Mouse (Mus musculus) embryonic facial prominence, embryonic 14.5 days (tissue): ENCODE measurements around the gene Cwf19l1. TPM values are rescaled to one million over a fixed set of nuclear protein-coding genes. Genes with fewer than 3 reads are reported as not detected.

Experiments
- ATAC-seq: fragments of 200-750 bp; cut with Nextera tagmentation; 2 replicates; pipeline ENCODE4 v1.8.0; 2017; ENCODE audit warnings: low read depth, moderate number of reproducible peaks, moderate TSS enrichment
- DNase-seq: peaks from one replicate; pipeline ENCODE4 v3.0.0-alpha.2; 2015; ENCODE audit warnings: low spot score
- H3K27ac ChIP-seq: fragments of 300-500 bp; sonication (generic); replicated peaks from 2 replicates; pipeline ENCODE4 v1.5.1; 2014; ENCODE audit warnings: low read depth, mild to moderate bottlenecking, low read length, moderate library complexity
- H3K27me3 ChIP-seq: fragments of 300-500 bp; sonication (generic); replicated peaks from 2 replicates; pipeline ENCODE4 v1.6.1; 2014; ENCODE audit warnings: low read length; ENCODE audit not compliant: control insufficient read depth, insufficient read depth
- H3K36me3 ChIP-seq: fragments of 300-500 bp; sonication (generic); 2 replicates; pipeline ENCODE4 v1.6.1; 2014; ENCODE audit warnings: low read length, mixed read lengths; ENCODE audit not compliant: control insufficient read depth, insufficient read depth
- H3K4me1 ChIP-seq: fragments of 300-500 bp; sonication (generic); 2 replicates; pipeline ENCODE4 v1.6.1; 2014; ENCODE audit warnings: antibody characterized with exemption, low read length; ENCODE audit not compliant: control insufficient read depth, insufficient read depth
- H3K4me2 ChIP-seq: fragments of 300-500 bp; sonication (generic); 2 replicates; pipeline ENCODE4 v1.6.1; 2014; ENCODE audit warnings: low read depth, mild to moderate bottlenecking, low read length, moderate library complexity, mixed read lengths
- H3K4me3 ChIP-seq: fragments of 300-500 bp; sonication (generic); 2 replicates; pipeline ENCODE4 v1.5.1; 2014; ENCODE audit warnings: low read depth, mild to moderate bottlenecking, low read length
- H3K9ac ChIP-seq: fragments of 300-500 bp; sonication (generic); 2 replicates; pipeline ENCODE4 v1.6.1; 2014; ENCODE audit warnings: low read depth, mild to moderate bottlenecking, low read length, moderate library complexity, mixed read lengths
- H3K9me3 ChIP-seq: fragments of 300-500 bp; sonication (generic); 2 replicates; pipeline ENCODE4 v1.6.1; 2016; ENCODE audit warnings: low read length; ENCODE audit not compliant: control insufficient read depth
- WGBS: fragments of 180-500 bp; shearing (Covaris S2); extraction: QIAGEN DNeasy Blood & Tissue Kit; methylation state at CpG from one replicate; pipeline ENCODE4 v1.1.7; 2014; 5-methylcytosine and 5-hydroxymethylcytosine counted together
- polyA plus RNA-seq: library from polyadenylated mRNA; unstranded; fragments of >200 nt; fragmentation: Nextera tagmentation; extraction: Ambion mirVana; gene quantifications from 2 replicates; pipeline ENCODE4 v1.2.1, GENCODE M21; 2014

Cwf19l1 gene
- 23.0 and 29.5 TPM in 2 replicates for polyA plus RNA-seq

- peaks cover 6% of the 10 kb centered on the region; the same call in 1 of the 2 replicates for H3K4me1 ChIP-seq
Observed at GRCm38 (mm10) chr19:44135072-44135959, at the start of gene Cwf19l1. Cwf19l1 (minus strand) TSS chr19:44135876.

GRCm38 (mm10) chr19:44183968-44184367 lies 48.3 kb upstream of the Cwf19l1 start:
- no peak overlapping the region for H3K4me2 ChIP-seq
- no peaks in the 10 kb centered on the region for H3K9me3 ChIP-seq
- no peaks in the 10 kb centered on the region for H3K36me3 ChIP-seq
- H3K4me3 ChIP-seq: no peak overlapping the region
- 77% methylated on average over 3 of the region's 3 CpGs for WGBS
- H3K9ac ChIP-seq: no peak overlapping the region
- no peak overlapping the region for H3K27ac ChIP-seq
- DNase-seq (no peak), ATAC-seq (no peak)
- no peaks in the 10 kb centered on the region for H3K4me1 ChIP-seq
- no peaks in the 10 kb centered on the region for H3K27me3 ChIP-seq

More at GRCm38 (mm10) chr19:44135072-44135959, at the start of gene Cwf19l1:
- under 1% methylated on average over 45 of the region's 45 CpGs for WGBS
- Histone ChIP-seq H3K4me2 (peak within 1 kb of the TSS; percentile 83), H3K36me3 (peaks cover 33% of the 10 kb centered on the region), H3K27ac (peak within 1 kb of the TSS; percentile 94), H3K27me3 (no peaks in the 10 kb centered on the region), H3K9ac (peak within 1 kb of the TSS; percentile 86), H3K4me3 (peak within 1 kb of the TSS; percentile 77), H3K9me3 (no peaks in the 10 kb centered on the region)
- peak; percentile 91 for ATAC-seq
- DNase-seq: peak; percentile 96

- H3K27me3 ChIP-seq: no peaks in the 10 kb centered on the region
- H3K27ac ChIP-seq: no peak overlapping the region
- no peak overlapping the region for H3K9ac ChIP-seq
- ATAC-seq (no peak), DNase-seq (no peak)
- H3K4me2 ChIP-seq: no peak overlapping the region
- H3K36me3 ChIP-seq: no peaks in the 10 kb centered on the region
- no peak overlapping the region for H3K4me3 ChIP-seq
- 82% methylated on average over 1 of the region's 1 CpGs for WGBS
- 0 out of 2 replicates have a peak, but pooled peaks cover 9% of the 10 kb centered on the region for H3K9me3 ChIP-seq
- H3K4me1 ChIP-seq: no peaks in the 10 kb centered on the region
Observed at GRCm38 (mm10) chr19:44180502-44180901, 44.8 kb upstream of the Cwf19l1 start.

- no peak overlapping the region for H3K27ac ChIP-seq
- ATAC-seq (no peak), DNase-seq (no peak)
- no peak overlapping the region for H3K9ac ChIP-seq
- H3K36me3 ChIP-seq: no peaks in the 10 kb centered on the region
- H3K4me1 ChIP-seq: no peaks in the 10 kb centered on the region
- no peak overlapping the region for H3K4me2 ChIP-seq
- no peak overlapping the region for H3K4me3 ChIP-seq
- H3K27me3 ChIP-seq: no peaks in the 10 kb centered on the region
- WGBS: 80% methylated on average over 3 of the region's 3 CpGs
- H3K9me3 ChIP-seq: 0 out of 2 replicates have a peak, but pooled peaks cover 9% of the 10 kb centered on the region
Observed at GRCm38 (mm10) chr19:44176741-44177140, 41.1 kb upstream of the Cwf19l1 start.

GRCm38 (mm10) chr19:44174835-44175234 lies 39.2 kb upstream of the Cwf19l1 start:
- Histone ChIP-seq H3K4me2 (no peak overlapping the region), H3K27me3 (no peaks in the 10 kb centered on the region), H3K9ac (no peak overlapping the region), H3K27ac (no peak overlapping the region), H3K9me3 (0 out of 2 replicates have a peak, but pooled peaks cover 9% of the 10 kb centered on the region), H3K36me3 (no peaks in the 10 kb centered on the region), H3K4me3 (no peak overlapping the region), H3K4me1 (no peaks in the 10 kb centered on the region)
- DNase-seq (no peak), ATAC-seq (no peak)
- WGBS: 68% methylated on average over 8 of the region's 8 CpGs

- H3K9ac ChIP-seq: no peak overlapping the region
- ATAC-seq: no peak
- no peaks in the 10 kb centered on the region for H3K4me1 ChIP-seq
- H3K27ac ChIP-seq: no peak overlapping the region
- H3K36me3 ChIP-seq: no peaks in the 10 kb centered on the region
- H3K27me3 ChIP-seq: 0 out of 2 replicates have a peak, but pooled peaks cover 5% of the 10 kb centered on the region
- H3K9me3 ChIP-seq: no peaks in the 10 kb centered on the region
- peak; percentile 3 for DNase-seq
- no peak overlapping the region for H3K4me3 ChIP-seq
- H3K4me2 ChIP-seq: no peak overlapping the region
- WGBS: 8% methylated on average over 3 of the region's 3 CpGs
Observed at GRCm38 (mm10) chr19:44161515-44161914, 25.8 kb upstream of the Cwf19l1 start.

- Histone ChIP-seq H3K9ac (no peak overlapping the region), H3K4me2 (no peak overlapping the region), H3K9me3 (no peaks in the 10 kb centered on the region), H3K4me1 (no peaks in the 10 kb centered on the region), H3K27ac (no peak overlapping the region), H3K36me3 (no peaks in the 10 kb centered on the region), H3K27me3 (peaks cover 9% of the 10 kb centered on the region; the same call in 1 of the 2 replicates), H3K4me3 (no peak overlapping the region)
- DNase-seq: no peak
- WGBS: 78% methylated on average over 3 of the region's 3 CpGs
- no peak for ATAC-seq
Observed at GRCm38 (mm10) chr19:44159386-44159785, 23.7 kb upstream of the Cwf19l1 start.

- H3K9ac ChIP-seq: no peak overlapping the region
- H3K4me2 ChIP-seq: no peak overlapping the region
- peaks cover 9% of the 10 kb centered on the region; the same call in 1 of the 2 replicates for H3K27me3 ChIP-seq
- no peak overlapping the region for H3K4me3 ChIP-seq
- WGBS: 91% methylated on average over 10 of the region's 10 CpGs
- DNase-seq (no peak), ATAC-seq (no peak)
- no peaks in the 10 kb centered on the region for H3K4me1 ChIP-seq
- no peak overlapping the region for H3K27ac ChIP-seq
- H3K9me3 ChIP-seq: no peaks in the 10 kb centered on the region
- no peaks in the 10 kb centered on the region for H3K36me3 ChIP-seq
Observed at GRCm38 (mm10) chr19:44157005-44157404, 21.3 kb upstream of the Cwf19l1 start.
